Mouse (Mus musculus) frontal cortex, adult 2 months (tissue): ENCODE results near the gene 1700074P13Rik. TPM values are rescaled to one million over a fixed set of nuclear protein-coding genes. Genes with fewer than 3 reads are reported as not detected.
"Not testable (repeated sequence)": the region's sequence is repeated elsewhere in the genome, so short reads cannot be mapped to it uniquely, and the experiment has no call there.

Experiments
- DNase-seq, 2 experiments: peaks; one replicate each; pipeline ENCODE4 v3.0.0; 2022; ENCODE audit warnings: low spot score in 1 of 2; ENCODE audit errors: extremely low spot score in 1 of 2
- polyA plus RNA-seq: library from polyadenylated mRNA; depleted of rRNA; stranded (reverse); fragments of >200 nt; gene quantifications from 2 replicates; pipeline ENCODE4 v1.2.3, GENCODE M21; 2012; rRNA removed

1700074P13Rik gene
- not detected in 2 replicates for polyA plus RNA-seq

GRCm38 (mm10) chr6:40940457-40940856, at the start of gene 1700074P13Rik:
1700074P13Rik (minus strand) TSS chr6:40940557.
- DNase-seq: no peak

GRCm38 (mm10) chr6:40964454-40964853, 24.1 kb upstream of the 1700074P13Rik start, which contains the start of gene 1810009J06Rik:
1810009J06Rik (plus strand) TSS chr6:40964754.
- not testable (repeated sequence) for DNase-seq

GRCm38 (mm10) chr6:40953716-40954115, 13.4 kb upstream of the 1700074P13Rik start:
- no peak for DNase-seq

- no peak for DNase-seq
Observed at GRCm38 (mm10) chr6:40951770-40952169, 11.4 kb upstream of the 1700074P13Rik start, which contains the start of gene Gm4744. Gm4744 (minus strand) TSS chr6:40951870.

- DNase-seq: no peak
Observed at GRCm38 (mm10) chr6:40919954-40920353, 20.4 kb downstream of the 1700074P13Rik start.

GRCm38 (mm10) chr6:40900287-40900686, 40.1 kb downstream of the 1700074P13Rik start, which contains the start of gene Prss58:
Prss58 (minus strand) TSS chr6:40900387.
- DNase-seq: no peak

GRCm38 (mm10) chr6:40894716-40895115, 45.6 kb downstream of the 1700074P13Rik start:
- no peak for DNase-seq

- DNase-seq: peak in 1 of 2 experiments; percentile 58
Observed at GRCm38 (mm10) chr6:40893577-40893976, 46.8 kb downstream of the 1700074P13Rik start.

GRCm38 (mm10) chr6:40891754-40892153, 48.6 kb downstream of the 1700074P13Rik start:
- no peak for DNase-seq

GRCm38 (mm10) chr6:40890973-40891372, 49.4 kb downstream of the 1700074P13Rik start:
- no peak for DNase-seq

GRCm38 (mm10) chr6:40887394-40887793, 53.0 kb downstream of the 1700074P13Rik start, which contains the start of gene Moxd2:
Moxd2 (minus strand) TSS chr6:40887494.
- no peak for DNase-seq

Other genes starting within 250 kb of the 1700074P13Rik start
- gene Moxd2, start 53.1 kb downstream of the 1700074P13Rik start, polyA plus RNA-seq: 0.29 TPM in 1 of 2 replicates, not detected in the other
- not detected in 2 replicates for gene Prss58, start 40.2 kb downstream of the 1700074P13Rik start, polyA plus RNA-seq
- gene Gm4744, start 11.3 kb upstream of the 1700074P13Rik start, polyA plus RNA-seq: not detected in 2 replicates
- gene 1810009J06Rik, start 24.2 kb upstream of the 1700074P13Rik start, polyA plus RNA-seq: not detected in 2 replicates
- not detected in 2 replicates for gene Gm2663, start 58.9 kb upstream of the 1700074P13Rik start, polyA plus RNA-seq
- 0.06 and 0.08 TPM in 2 replicates for gene 2210010C04Rik, start 95.0 kb upstream of the 1700074P13Rik start, polyA plus RNA-seq